Mouse (Mus musculus) embryonic facial prominence, embryonic 13.5 days (tissue): ENCODE data around the gene Skor1. TPM values are rescaled to one million over a fixed set of nuclear protein-coding genes. Genes with fewer than 3 reads are reported as not detected.
A peak's percentile ranks its signal among the peaks of the same experiment; 100 is the strongest.

Experiments
- ATAC-seq: fragments of 200-750 bp; cut with Nextera tagmentation; 2 replicates; pipeline ENCODE4 v1.8.0; 2017; ENCODE audit warnings: low read depth; ENCODE audit not compliant: insufficient number of reproducible peaks, insufficient read depth, low FRiP score, low TSS enrichment
- H3K27ac ChIP-seq: fragments of 300-500 bp; sonication (generic); 2 replicates; pipeline ENCODE4 v1.5.1; 2015; ENCODE audit warnings: moderate library complexity, mild to moderate bottlenecking, inconsistent platforms
- H3K27me3 ChIP-seq: fragments of 300-500 bp; sonication (generic); 2 replicates; pipeline ENCODE4 v1.6.1; 2015; ENCODE audit warnings: mild to moderate bottlenecking, inconsistent platforms
- H3K36me3 ChIP-seq: fragments of 300-500 bp; sonication (generic); 2 replicates; pipeline ENCODE4 v1.6.1; 2015; ENCODE audit warnings: mild to moderate bottlenecking, inconsistent platforms
- H3K4me1 ChIP-seq: fragments of 300-500 bp; sonication (generic); 2 replicates; pipeline ENCODE4 v1.6.1; 2015; ENCODE audit warnings: inconsistent platforms
- H3K4me2 ChIP-seq: fragments of 300-500 bp; sonication (generic); 2 replicates; pipeline ENCODE4 v1.6.1; 2015; ENCODE audit warnings: moderate library complexity, mild to moderate bottlenecking, inconsistent platforms
- H3K4me3 ChIP-seq: fragments of 300-500 bp; sonication (generic); 2 replicates; pipeline ENCODE4 v1.5.1; 2015; ENCODE audit warnings: mild to moderate bottlenecking, inconsistent platforms
- H3K9ac ChIP-seq: fragments of 300-500 bp; sonication (generic); 2 replicates; pipeline ENCODE4 v1.6.1; 2015; ENCODE audit warnings: mild to moderate bottlenecking, inconsistent platforms
- H3K9me3 ChIP-seq: fragments of 300-500 bp; sonication (generic); 2 replicates; pipeline ENCODE4 v1.6.1; 2016; ENCODE audit warnings: inconsistent platforms
- WGBS: fragments of 180-500 bp; shearing (Covaris S2); methylation state at CpG from one replicate; pipeline ENCODE4 v1.1.7; 2015; ENCODE audit warnings: mixed read lengths; 5-methylcytosine and 5-hydroxymethylcytosine counted together
- polyA plus RNA-seq: library from polyadenylated mRNA; unstranded; fragments of >200 nt; fragmentation: Nextera tagmentation; extraction: Ambion mirVana; gene quantifications from 2 replicates; pipeline ENCODE4 v1.2.1, GENCODE M21; 2015

Skor1 gene
- 0.58 TPM in 1 of 2 replicates, not detected in the other for polyA plus RNA-seq

DNA sequence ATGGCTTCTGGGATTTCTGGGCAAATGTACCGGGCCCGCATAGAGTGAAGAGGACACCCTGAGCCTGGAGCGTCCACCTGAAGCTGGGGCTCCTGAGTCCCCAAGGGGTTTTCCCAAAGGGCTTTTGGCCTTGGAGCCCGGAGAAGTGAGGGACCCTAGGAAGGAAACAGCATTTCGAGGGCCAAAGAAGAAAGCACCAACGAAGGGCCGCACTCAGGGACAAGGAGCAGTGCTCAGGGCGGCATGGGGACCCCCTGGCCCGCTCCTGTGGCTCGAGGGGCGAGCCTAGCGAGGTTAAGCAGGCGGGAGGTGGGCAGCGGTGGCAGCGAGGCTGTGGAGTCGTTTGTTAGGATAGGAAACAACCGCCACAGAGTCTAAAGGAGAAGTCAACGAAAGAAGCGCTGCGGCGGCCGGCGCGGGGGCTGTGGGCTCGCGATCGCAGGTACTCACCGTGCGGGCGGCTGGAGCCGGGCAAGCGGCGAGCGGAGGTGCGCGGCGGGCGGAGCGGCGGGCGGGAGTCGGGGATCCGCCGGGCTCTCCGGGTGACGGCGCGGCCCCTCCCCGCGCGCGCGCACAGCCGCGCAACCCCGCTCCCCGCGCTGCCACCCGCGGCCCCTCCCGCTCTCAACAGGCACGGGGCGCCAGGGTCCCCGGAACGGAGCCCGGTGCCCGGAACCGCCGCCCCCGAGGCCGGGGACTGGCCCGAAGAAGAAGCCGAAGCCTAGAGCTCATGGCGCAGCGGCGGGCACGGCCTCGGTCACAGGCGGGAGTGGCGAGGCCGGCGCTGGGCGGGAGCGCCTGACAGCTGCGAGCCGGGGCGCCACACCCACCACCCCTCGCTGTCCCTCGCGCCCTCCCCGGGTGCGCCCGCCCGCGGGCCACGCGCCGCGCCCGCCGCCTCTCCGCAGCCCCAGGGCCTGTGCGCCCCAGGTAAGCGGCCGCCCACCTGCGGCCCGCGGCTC is at the start of gene Skor1:
Skor1 (minus strand) TSS at position 552 of the 962 bp plus-strand sequence.
- peaks cover 59% of the 10 kb centered on the region for H3K4me1 ChIP-seq
- no peak within 1 kb of the TSS for H3K27ac ChIP-seq
- no peak for ATAC-seq
- H3K4me2 ChIP-seq: peak within 1 kb of the TSS; percentile 85
- H3K9me3 ChIP-seq: no peaks in the 10 kb centered on the region; the same call in 1 of the 2 replicates
- H3K9ac ChIP-seq: peak within 1 kb of the TSS; percentile 44; the same call in 1 of the 2 replicates
- H3K36me3 ChIP-seq: no peaks in the 10 kb centered on the region
- peak within 1 kb of the TSS; percentile 51 for H3K4me3 ChIP-seq
- H3K27me3 ChIP-seq: peaks cover 100% of the 10 kb centered on the region
- WGBS: under 1% methylated on average over 101 of the region's 108 CpGs

- peak overlapping the region; percentile 5; the same call in 1 of the 2 replicates for H3K4me2 ChIP-seq
- 13% methylated on average over 8 of the region's 8 CpGs for WGBS
These were observed 48.5 kb upstream of the Skor1 start for GRCm38 (mm10) chr9:63197252-63197651.

DNA sequence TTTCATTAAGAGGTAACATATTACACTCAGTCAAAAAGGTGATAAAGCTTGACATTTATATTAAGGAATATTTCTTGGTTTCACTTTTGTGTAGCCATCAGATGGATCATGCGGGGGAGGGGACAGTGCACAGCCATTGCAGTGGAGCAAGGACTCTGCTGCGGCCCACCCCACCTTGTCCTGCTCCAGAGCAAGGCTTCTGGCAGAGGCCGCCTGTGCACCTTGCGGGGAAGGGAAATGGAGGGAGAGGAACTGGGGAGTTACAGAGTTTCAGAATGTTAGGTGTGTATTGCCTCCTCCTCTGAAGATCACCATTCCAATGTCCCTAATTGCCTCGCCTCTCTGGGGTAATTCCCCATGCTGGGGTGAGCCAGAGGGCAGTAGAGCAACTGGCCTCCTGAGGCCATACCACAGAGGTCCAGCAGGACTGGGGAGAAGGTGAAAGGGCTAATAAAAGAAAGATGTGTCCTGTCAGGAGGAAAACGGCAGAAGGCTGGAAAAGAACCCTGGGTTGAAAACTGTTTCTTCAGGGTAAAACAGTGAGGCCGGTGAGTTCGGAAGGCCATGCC is 47.4 kb upstream of the Skor1 start:
- no peak overlapping the region for H3K27ac ChIP-seq
- no peak overlapping the region for H3K9ac ChIP-seq
- H3K4me2 ChIP-seq: no peak overlapping the region
- no peak; the same call in 1 of the 2 replicates for ATAC-seq
- H3K36me3 ChIP-seq: peaks cover 17% of the 10 kb centered on the region; the same call in 1 of the 2 replicates
- H3K9me3 ChIP-seq: no peaks in the 10 kb centered on the region
- WGBS: 44% methylated on average over 8 of the region's 8 CpGs
- H3K4me1 ChIP-seq: peaks cover 23% of the 10 kb centered on the region
- H3K27me3 ChIP-seq: no peaks in the 10 kb centered on the region
- no peak overlapping the region for H3K4me3 ChIP-seq

More at GRCm38 (mm10) chr9:63197252-63197651, 48.5 kb upstream of the Skor1 start:
- Histone ChIP-seq H3K4me1 (peaks cover 23% of the 10 kb centered on the region), H3K36me3 (peaks cover 24% of the 10 kb centered on the region), H3K27me3 (no peaks in the 10 kb centered on the region), H3K9ac (no peak overlapping the region), H3K4me3 (no peak overlapping the region), H3K9me3 (no peaks in the 10 kb centered on the region), H3K27ac (no peak overlapping the region)
- ATAC-seq: no peak

GRCm38 (mm10) chr9:63195523-63195922 is 46.8 kb upstream of the Skor1 start:
- Histone ChIP-seq H3K9ac (no peak overlapping the region), H3K27ac (no peak overlapping the region), H3K4me1 (peaks cover 23% of the 10 kb centered on the region), H3K27me3 (no peaks in the 10 kb centered on the region), H3K9me3 (no peaks in the 10 kb centered on the region), H3K4me3 (no peak overlapping the region), H3K36me3 (peaks cover 21% of the 10 kb centered on the region), H3K4me2 (no peak overlapping the region)
- WGBS: 44% methylated on average over 4 of the region's 4 CpGs
- no peak for ATAC-seq

DNA sequence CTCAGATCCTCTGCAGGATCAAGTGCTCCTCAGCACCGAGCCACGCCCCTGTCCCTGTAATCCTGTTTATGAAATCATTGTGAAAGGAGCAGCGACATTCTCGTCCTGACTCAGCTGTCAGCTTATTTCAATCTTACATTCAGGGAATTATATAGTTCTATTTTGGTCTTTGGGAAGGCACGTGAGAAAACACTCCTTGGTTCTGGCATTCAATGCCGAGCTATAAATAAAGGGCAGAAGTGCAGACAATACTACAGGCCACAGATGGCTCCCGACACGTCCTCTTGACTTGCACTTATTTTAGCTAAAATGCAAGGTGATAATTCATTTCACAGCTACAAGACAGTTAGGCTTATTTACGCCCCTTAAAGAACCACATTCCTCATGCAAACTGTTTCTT is 46.0 kb upstream of the Skor1 start:
- peaks cover 25% of the 10 kb centered on the region for H3K36me3 ChIP-seq
- no peaks in the 10 kb centered on the region for H3K9me3 ChIP-seq
- H3K27ac ChIP-seq: no peak overlapping the region
- H3K4me3 ChIP-seq: no peak overlapping the region
- 70% methylated on average over 9 of the region's 9 CpGs for WGBS
- no peak for ATAC-seq
- peaks cover 23% of the 10 kb centered on the region for H3K4me1 ChIP-seq
- no peak overlapping the region for H3K9ac ChIP-seq
- no peak overlapping the region for H3K4me2 ChIP-seq
- H3K27me3 ChIP-seq: no peaks in the 10 kb centered on the region

DNA sequence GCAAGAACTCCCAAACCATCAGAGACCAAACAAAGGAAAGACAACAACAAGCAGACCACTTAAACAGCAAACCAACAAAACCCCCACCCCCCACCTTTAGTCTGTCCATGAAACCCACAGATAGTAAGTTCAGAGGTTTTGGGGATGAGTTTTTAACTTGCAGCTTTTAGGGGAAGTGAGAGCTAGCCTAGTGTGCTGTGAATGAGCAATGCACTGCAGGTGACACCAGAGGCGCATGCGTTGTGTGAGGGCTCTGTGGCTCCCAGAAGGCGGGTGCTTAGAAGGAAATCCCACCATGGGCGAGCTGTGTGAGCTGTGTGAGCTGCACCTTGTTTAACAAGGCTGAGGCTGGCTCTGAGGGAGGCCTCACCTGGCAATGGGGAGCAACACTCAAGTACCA is 44.0 kb upstream of the Skor1 start:
- Histone ChIP-seq H3K4me2 (no peak overlapping the region), H3K27ac (no peak overlapping the region), H3K36me3 (peaks cover 28% of the 10 kb centered on the region), H3K9me3 (no peaks in the 10 kb centered on the region), H3K4me3 (no peak overlapping the region), H3K9ac (no peak overlapping the region), H3K27me3 (no peaks in the 10 kb centered on the region), H3K4me1 (peaks cover 29% of the 10 kb centered on the region)
- no peak for ATAC-seq
- 83% methylated on average over 4 of the region's 4 CpGs for WGBS

DNA sequence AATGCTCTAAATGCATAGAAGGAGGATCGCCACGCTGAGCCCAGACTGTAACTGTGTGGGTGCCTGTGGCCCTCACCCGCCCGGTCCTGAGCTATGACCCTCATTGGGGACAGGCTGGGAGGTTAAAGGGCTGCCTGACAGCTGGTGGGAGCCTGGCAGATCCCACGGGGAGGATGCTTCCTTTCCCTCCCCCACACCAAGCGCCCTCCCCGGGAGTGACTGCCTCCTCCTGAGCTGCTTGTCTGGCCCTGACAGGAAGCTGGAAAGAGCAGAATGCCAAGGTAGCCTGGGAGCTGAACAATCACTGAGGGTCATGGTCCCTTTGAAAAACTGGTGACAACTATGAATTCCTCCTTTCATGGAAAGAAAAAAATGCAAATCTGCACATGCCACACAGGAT is 38.5 kb upstream of the Skor1 start:
- whole genome bisulfite sequencing: 23% methylated on average over 7 of the region's 7 CpGs
- Histone ChIP-seq H3K4me3 (no peak overlapping the region), H3K9ac (no peak overlapping the region), H3K4me1 (peaks cover 42% of the 10 kb centered on the region), H3K36me3 (peaks cover 15% of the 10 kb centered on the region), H3K9me3 (no peaks in the 10 kb centered on the region), H3K27me3 (0 out of 2 replicates have a peak, but pooled peaks cover 18% of the 10 kb centered on the region), H3K4me2 (no peak overlapping the region), H3K27ac (no peak overlapping the region)
- ATAC-seq: no peak

- Histone ChIP-seq H3K36me3 (peaks cover 10% of the 10 kb centered on the region), H3K27ac (no peak overlapping the region), H3K27me3 (0 out of 2 replicates have a peak, but pooled peaks cover 20% of the 10 kb centered on the region), H3K4me3 (no peak overlapping the region), H3K9ac (no peak overlapping the region), H3K9me3 (no peaks in the 10 kb centered on the region), H3K4me1 (peaks cover 57% of the 10 kb centered on the region), H3K4me2 (no peak overlapping the region)
- 87% methylated on average over 7 of the region's 7 CpGs for WGBS
- no peak for ATAC-seq
These were observed 36.5 kb upstream of the Skor1 start for GRCm38 (mm10) chr9:63185249-63185648.

GRCm38 (mm10) chr9:63183864-63184263 is 35.1 kb upstream of the Skor1 start:
- H3K4me3 ChIP-seq: no peak overlapping the region
- 0 out of 2 replicates have a peak, but pooled peaks cover 5% of the 10 kb centered on the region for H3K36me3 ChIP-seq
- H3K27ac ChIP-seq: no peak overlapping the region
- no peak for ATAC-seq
- 60% methylated on average over 7 of the region's 7 CpGs for WGBS
- H3K9ac ChIP-seq: no peak overlapping the region
- no peak overlapping the region for H3K4me2 ChIP-seq
- H3K9me3 ChIP-seq: no peaks in the 10 kb centered on the region
- H3K27me3 ChIP-seq: 0 out of 2 replicates have a peak, but pooled peaks cover 21% of the 10 kb centered on the region
- H3K4me1 ChIP-seq: peaks cover 57% of the 10 kb centered on the region

GRCm38 (mm10) chr9:63182306-63182960 is 33.7 kb upstream of the Skor1 start:
- Histone ChIP-seq H3K4me2 (no peak overlapping the region), H3K9ac (no peak overlapping the region), H3K36me3 (0 out of 2 replicates have a peak, but pooled peaks cover 5% of the 10 kb centered on the region), H3K4me3 (no peak overlapping the region), H3K4me1 (peaks cover 43% of the 10 kb centered on the region), H3K27ac (no peak overlapping the region), H3K9me3 (no peaks in the 10 kb centered on the region), H3K27me3 (0 out of 2 replicates have a peak, but pooled peaks cover 21% of the 10 kb centered on the region)
- WGBS: 26% methylated on average over 14 of the region's 14 CpGs
- no peak for ATAC-seq
